Mouse (Mus musculus): ENCODE measurements around the gene Atp13a1. TPM values are rescaled to one million over a fixed set of nuclear protein-coding genes. Genes with fewer than 3 reads are reported as not detected.

Atp13a1 gene
- polyA plus RNA-seq, 1 experiment = 83.2 TPM

DNA sequence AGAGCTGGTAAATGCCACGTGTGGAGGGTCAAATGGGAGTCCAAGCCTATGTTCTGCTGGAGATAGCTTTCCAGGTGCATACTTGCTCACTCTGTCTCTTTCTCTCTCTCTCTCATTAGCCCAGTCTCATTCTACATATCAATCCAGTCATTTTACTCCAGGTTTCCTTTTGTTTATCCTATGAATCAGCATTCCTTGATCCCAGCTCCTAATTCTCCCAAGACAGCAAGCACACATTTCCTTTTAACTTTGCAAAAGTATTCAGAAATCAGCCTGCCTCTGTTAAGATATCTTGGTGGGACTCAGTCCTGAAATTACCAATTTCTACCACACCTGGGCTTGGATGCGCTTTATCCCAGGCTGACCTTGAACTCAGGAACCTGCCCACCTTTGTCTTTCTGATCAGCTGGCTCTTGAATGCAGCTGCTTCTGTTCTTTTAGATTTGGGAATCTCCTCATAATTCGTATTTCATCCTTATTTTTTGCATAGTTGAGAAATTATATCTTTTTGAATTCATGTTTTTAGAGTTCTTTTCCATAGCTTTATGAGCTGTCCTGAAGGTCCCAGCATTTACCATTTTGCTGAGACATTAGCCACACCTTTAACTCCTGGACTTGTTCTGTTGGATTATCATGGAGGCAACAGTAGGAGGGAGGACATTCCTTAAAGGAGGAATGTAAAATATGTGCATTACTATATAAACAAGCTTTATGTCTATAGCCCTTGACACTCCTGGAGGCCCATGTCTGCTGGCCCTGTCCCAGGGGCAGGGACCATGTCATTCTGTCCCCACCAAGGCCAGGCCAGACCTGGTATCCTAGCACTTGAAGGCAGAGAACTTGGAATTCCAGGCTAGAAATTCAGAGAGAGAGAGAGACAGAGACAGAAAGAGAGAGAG is 56.5 kb downstream of the Atp13a1 start:
- no peak overlapping the region for H3K4me3 ChIP-seq (ENCODE audit: extremely low read depth, insufficient read depth, insufficient read length)
- no peaks in the 10 kb centered on the region for H3K27me3 ChIP-seq (ENCODE audit: control insufficient read depth, insufficient read depth, low read length)
- no peaks in the 10 kb centered on the region for H3K36me3 ChIP-seq (ENCODE audit: control insufficient read depth, insufficient read depth, low read length)
- no peak overlapping the region for H3K27ac ChIP-seq (ENCODE audit: insufficient read depth, low read length)
- no peak for DNase-seq (ENCODE audit: low read depth in 1 of 2, low spot score in 2 of 2)
- whole genome bisulfite sequencing = 87% methylated on average over 3 of the region's 3 CpGs
- no peaks in the 10 kb centered on the region for H3K4me1 ChIP-seq (ENCODE audit: control insufficient read depth, insufficient read depth, insufficient read length)
- TF ChIP-seq POLR2A (IDR thresholded peaks at IDR 0.05; ENCODE audit: low read depth, low read length) (no peak), CTCF (IDR thresholded peaks at IDR 0.05; ENCODE audit: extremely low read depth, insufficient read depth, insufficient read length, insufficient replicate concordance) (no peak)

DNA sequence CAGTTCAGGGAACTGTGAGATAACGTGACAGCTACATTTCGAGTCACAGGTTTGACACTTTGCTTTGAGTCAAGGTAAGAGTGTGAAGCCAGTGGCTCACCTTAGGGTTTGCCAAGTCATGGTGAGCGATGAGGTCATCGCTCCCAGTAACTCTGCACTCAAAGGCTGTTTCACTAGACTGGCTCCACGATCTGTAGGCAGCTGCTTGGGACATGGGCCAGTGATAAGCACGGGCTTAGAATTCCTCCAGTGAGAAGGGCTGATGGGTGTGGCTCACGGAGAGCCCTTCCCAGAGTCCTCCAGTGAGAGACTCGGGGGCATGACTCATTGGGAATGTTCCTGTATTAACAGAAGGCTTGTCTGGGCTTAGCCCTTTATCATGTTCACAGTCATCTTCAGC is 58.0 kb downstream of the Atp13a1 start:
- H3K27me3 ChIP-seq (ENCODE audit: control insufficient read depth, insufficient read depth, low read length) = no peaks in the 10 kb centered on the region
- H3K27ac ChIP-seq (ENCODE audit: insufficient read depth, low read length) = no peak overlapping the region
- DNase-seq (ENCODE audit: low read depth in 1 of 2, low spot score in 2 of 2) = no peak
- no peak overlapping the region for H3K4me3 ChIP-seq (ENCODE audit: extremely low read depth, insufficient read depth, insufficient read length)
- H3K4me1 ChIP-seq (ENCODE audit: control insufficient read depth, insufficient read depth, insufficient read length) = no peaks in the 10 kb centered on the region
- TF ChIP-seq CTCF (IDR thresholded peaks at IDR 0.05; ENCODE audit: extremely low read depth, insufficient read depth, insufficient read length, insufficient replicate concordance) = no peak
- no peak for TF ChIP-seq POLR2A (IDR thresholded peaks at IDR 0.05; ENCODE audit: low read depth, low read length)
- H3K36me3 ChIP-seq (ENCODE audit: control insufficient read depth, insufficient read depth, low read length) = no peaks in the 10 kb centered on the region
- 92% methylated on average over 8 of the region's 8 CpGs for WGBS

DNA sequence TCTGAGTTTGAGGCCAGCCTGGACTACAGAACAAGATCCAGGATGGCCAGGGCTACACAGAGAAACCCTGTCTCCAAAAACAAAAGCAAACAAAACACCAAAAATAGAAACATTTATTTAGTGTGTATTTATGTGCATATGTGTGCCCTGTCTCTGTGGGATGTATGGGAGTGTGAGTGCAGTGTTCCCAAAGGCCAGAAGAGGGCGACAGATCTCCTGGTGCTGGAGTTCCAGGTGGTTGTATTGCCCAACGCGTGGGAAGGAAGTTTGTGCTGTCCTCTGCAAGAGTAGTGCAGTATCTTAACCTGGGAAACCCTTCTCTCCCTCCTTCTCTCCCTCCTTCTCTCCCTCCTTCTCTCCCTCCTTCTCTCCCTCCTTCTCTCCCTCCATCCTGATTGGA is 58.9 kb downstream of the Atp13a1 start:
- no peak for DNase-seq (ENCODE audit: low read depth in 1 of 2, low spot score in 2 of 2)
- no peak for TF ChIP-seq POLR2A (IDR thresholded peaks at IDR 0.05; ENCODE audit: low read depth, low read length)
- Histone ChIP-seq H3K27ac (ENCODE audit: insufficient read depth, low read length) (no peak overlapping the region), H3K36me3 (ENCODE audit: control insufficient read depth, insufficient read depth, low read length) (no peaks in the 10 kb centered on the region), H3K4me3 (ENCODE audit: extremely low read depth, insufficient read depth, insufficient read length) (no peak overlapping the region), H3K27me3 (ENCODE audit: control insufficient read depth, insufficient read depth, low read length) (no peaks in the 10 kb centered on the region), H3K4me1 (ENCODE audit: control insufficient read depth, insufficient read depth, insufficient read length) (no peaks in the 10 kb centered on the region)
- 66% methylated on average over 3 of the region's 3 CpGs for WGBS

GRCm38 (mm10) chr8:69850926-69851506 is 60.1 kb downstream of the Atp13a1 start:
- 78% methylated on average over 7 of the region's 7 CpGs for WGBS
- H3K4me1 ChIP-seq (ENCODE audit: control insufficient read depth, insufficient read depth, insufficient read length) = no peaks in the 10 kb centered on the region
- no peak overlapping the region for H3K4me3 ChIP-seq (ENCODE audit: extremely low read depth, insufficient read depth, insufficient read length)
- no peaks in the 10 kb centered on the region for H3K36me3 ChIP-seq (ENCODE audit: control insufficient read depth, insufficient read depth, low read length)
- TF ChIP-seq CTCF (IDR thresholded peaks at IDR 0.05; ENCODE audit: extremely low read depth, insufficient read depth, insufficient read length, insufficient replicate concordance) (no peak), POLR2A (IDR thresholded peaks at IDR 0.05; ENCODE audit: low read depth, low read length) (no peak)
- no peak for DNase-seq (ENCODE audit: low read depth in 1 of 2, low spot score in 2 of 2)
- H3K27me3 ChIP-seq (ENCODE audit: control insufficient read depth, insufficient read depth, low read length) = no peaks in the 10 kb centered on the region
- H3K27ac ChIP-seq (ENCODE audit: insufficient read depth, low read length) = no peak overlapping the region

- Histone ChIP-seq H3K27me3 (ENCODE audit: control insufficient read depth, insufficient read depth, low read length) (no peaks in the 10 kb centered on the region), H3K27ac (ENCODE audit: insufficient read depth, low read length) (no peak overlapping the region), H3K4me3 (ENCODE audit: extremely low read depth, insufficient read depth, insufficient read length) (no peak overlapping the region), H3K36me3 (ENCODE audit: control insufficient read depth, insufficient read depth, low read length) (no peaks in the 10 kb centered on the region), H3K4me1 (ENCODE audit: control insufficient read depth, insufficient read depth, insufficient read length) (no peaks in the 10 kb centered on the region)
- DNase-seq (ENCODE audit: low read depth in 1 of 2, low spot score in 2 of 2) = no peak
- TF ChIP-seq CTCF (IDR thresholded peaks at IDR 0.05; ENCODE audit: extremely low read depth, insufficient read depth, insufficient read length, insufficient replicate concordance) (no peak), POLR2A (IDR thresholded peaks at IDR 0.05; ENCODE audit: low read depth, low read length) (no peak)
- 94% methylated on average over 10 of the region's 10 CpGs for WGBS
These were observed 62.9 kb downstream of the Atp13a1 start for GRCm38 (mm10) chr8:69853869-69854268.

Other genes starting within 250 kb of the Atp13a1 start
- 3.3 and 4.0 TPM in 2 replicates for gene Zfp868, start 165.6 kb upstream of the Atp13a1 start, polyA plus RNA-seq (2012; rRNA removed)
- 0.14 and 0.20 TPM in 2 replicates for gene Zfp964, start 136.7 kb upstream of the Atp13a1 start, polyA plus RNA-seq (2012; rRNA removed)
- 2.3 TPM in 2 replicates for gene Zfp869, start 80.4 kb upstream of the Atp13a1 start, polyA plus RNA-seq (2012; rRNA removed)
- 1.1 and 1.3 TPM in 2 replicates for gene Zfp963, start 41.2 kb upstream of the Atp13a1 start, polyA plus RNA-seq (2012; rRNA removed)
- gene Gm20422, start 16.3 kb upstream of the Atp13a1 start, polyA plus RNA-seq (2012; rRNA removed) = 0.32 and 0.97 TPM in 2 replicates
- 8.8 and 9.0 TPM in 2 replicates for gene Zfp866, start within 50 bp of the Atp13a1 start, polyA plus RNA-seq (2012; rRNA removed)
- gene Gmip, start 17.5 kb downstream of the Atp13a1 start, polyA plus RNA-seq (2012; rRNA removed) = 210 and 212 TPM in 2 replicates
- 6.6 and 8.9 TPM in 2 replicates for gene Lpar2, start 31.3 kb downstream of the Atp13a1 start, polyA plus RNA-seq (2012; rRNA removed)
- gene Pbx4, start 41.3 kb downstream of the Atp13a1 start, polyA plus RNA-seq (2012; rRNA removed) = 10.7 and 14.7 TPM in 2 replicates
- 0.11 and 0.34 TPM in 2 replicates for gene Cilp2, start 96.5 kb downstream of the Atp13a1 start, polyA plus RNA-seq (2012; rRNA removed)
- 1.0 TPM in 2 replicates for gene Tssk6, start 111.0 kb downstream of the Atp13a1 start, polyA plus RNA-seq (2012; rRNA removed)
- gene Ndufa13, start 111.4 kb downstream of the Atp13a1 start, polyA plus RNA-seq (2012; rRNA removed) = 53.8 and 76.3 TPM in 2 replicates
- 1.5 and 1.9 TPM in 2 replicates for gene Yjefn3, start 111.5 kb downstream of the Atp13a1 start, polyA plus RNA-seq (2012; rRNA removed)
- gene Gatad2a, start 205.2 kb downstream of the Atp13a1 start, polyA plus RNA-seq (2012; rRNA removed) = 45.8 and 64.6 TPM in 2 replicates